Mouse (Mus musculus) embryonic fibroblast, embryonic 13.5 days (primary cell): ENCODE measurements at regions not wholly inside any gene's neighbourhood (a gene's known extent, or its start where the extent isn't known, plus 50 kb on each side); places are given as distances from the start of the nearest gene placed in this dataset.

Experiments used
- CTCF ChIP-seq: IDR thresholded peaks from 2 replicates; pipeline ENCODE4 v1.5.1; 2011; ENCODE audit warnings: mild to moderate bottlenecking, control low read depth, low read length, moderate library complexity, borderline replicate concordance; ENCODE audit not compliant: insufficient read depth
- POLR2A ChIP-seq: IDR thresholded peaks from 2 replicates; pipeline ENCODE4 v1.6.1; 2011; ENCODE audit warnings: low read depth, mild to moderate bottlenecking, control low read depth, low read length, moderate library complexity

- TF ChIP-seq POLR2A (no peak), CTCF (no peak)
Observed at GRCm38 (mm10) chr15:43625021-43625510, 3490.9 kb downstream of the 9330182O14Rik start.
